Mouse (Mus musculus) hindbrain, embryonic 12.5 days (tissue): ENCODE results near the gene Ccdc152. TPM values are rescaled to one million over a fixed set of nuclear protein-coding genes. Genes with fewer than 3 reads are reported as not detected.

ENCODE experiments used
- ATAC-seq: fragments of 200-750 bp; cut with Nextera tagmentation; 2 replicates; pipeline ENCODE4 v1.8.0; 2017; ENCODE audit warnings: moderate TSS enrichment; ENCODE audit not compliant: low FRiP score
- H3K27ac ChIP-seq: fragments of 300-500 bp; sonication (generic); 2 replicates; pipeline ENCODE4 v1.5.1; 2016; ENCODE audit warnings: mild to moderate bottlenecking
- H3K27me3 ChIP-seq: fragments of 300-500 bp; sonication (generic); 2 replicates; pipeline ENCODE4 v1.6.1; 2016; ENCODE audit warnings: mild to moderate bottlenecking
- H3K36me3 ChIP-seq: fragments of 300-500 bp; sonication (generic); 2 replicates; pipeline ENCODE4 v1.6.1; 2016; ENCODE audit warnings: mild to moderate bottlenecking
- H3K4me1 ChIP-seq: fragments of 300-500 bp; sonication (generic); 2 replicates; pipeline ENCODE4 v1.6.1; 2016
- H3K4me2 ChIP-seq: fragments of 300-500 bp; sonication (generic); replicated peaks from 2 replicates; pipeline ENCODE4 v1.6.1; 2016; ENCODE audit warnings: mild to moderate bottlenecking
- H3K4me3 ChIP-seq: fragments of 300-500 bp; sonication (generic); 2 replicates; pipeline ENCODE4 v1.5.1; 2016; ENCODE audit warnings: mild to moderate bottlenecking
- H3K9ac ChIP-seq: fragments of 300-500 bp; sonication (generic); 2 replicates; pipeline ENCODE4 v1.6.1; 2016; ENCODE audit warnings: mild to moderate bottlenecking, moderate library complexity
- H3K9me3 ChIP-seq: fragments of 300-500 bp; sonication (generic); replicated peaks from 2 replicates; pipeline ENCODE4 v1.6.1; 2016; ENCODE audit warnings: mild to moderate bottlenecking
- WGBS: fragments of 180-500 bp; shearing (Covaris S2); methylation state at CpG from one replicate; pipeline ENCODE4 v1.1.7; 2016; 5-methylcytosine and 5-hydroxymethylcytosine counted together
- polyA plus RNA-seq: library from polyadenylated mRNA; unstranded; fragments of >200 nt; fragmentation: Nextera tagmentation; extraction: Ambion mirVana; gene quantifications from 2 replicates; pipeline ENCODE4 v1.2.1, GENCODE M21; 2016

Ccdc152 gene
- polyA plus RNA-seq = not detected in 2 replicates

GRCm38 (mm10) chr15:3303426-3303825 is at the start of gene Ccdc152:
Gene Ccdc152, minus strand, starts transcription at chr15:3303526.
- H3K4me1 ChIP-seq = no peaks in the 10 kb centered on the region
- no peaks in the 10 kb centered on the region for H3K36me3 ChIP-seq
- no peaks in the 10 kb centered on the region for H3K9me3 ChIP-seq
- 92% methylated on average over 12 of the region's 12 CpGs for WGBS
- H3K9ac ChIP-seq = no peak within 1 kb of the TSS
- H3K4me2 ChIP-seq = no peak within 1 kb of the TSS
- ATAC-seq = no peak
- H3K4me3 ChIP-seq = no peak within 1 kb of the TSS
- no peak within 1 kb of the TSS for H3K27ac ChIP-seq
- H3K27me3 ChIP-seq = no peaks in the 10 kb centered on the region

- H3K36me3 ChIP-seq = no peaks in the 10 kb centered on the region
- no peaks in the 10 kb centered on the region for H3K9me3 ChIP-seq
- no peak overlapping the region for H3K4me2 ChIP-seq
- no peak overlapping the region for H3K27ac ChIP-seq
- H3K4me1 ChIP-seq = no peaks in the 10 kb centered on the region
- H3K27me3 ChIP-seq = no peaks in the 10 kb centered on the region
- 36% methylated on average over 6 of the region's 6 CpGs for WGBS
- no peak overlapping the region for H3K4me3 ChIP-seq
- ATAC-seq = no peak
- H3K9ac ChIP-seq = no peak overlapping the region
Observed at GRCm38 (mm10) chr15:3349306-3350064, 46.2 kb upstream of the Ccdc152 start.

- H3K27ac ChIP-seq = no peak overlapping the region
- no peak for ATAC-seq
- H3K4me2 ChIP-seq = no peak overlapping the region
- no peaks in the 10 kb centered on the region for H3K4me1 ChIP-seq
- no peak overlapping the region for H3K4me3 ChIP-seq
- no peak overlapping the region for H3K9ac ChIP-seq
- H3K27me3 ChIP-seq = no peaks in the 10 kb centered on the region
- no peaks in the 10 kb centered on the region for H3K9me3 ChIP-seq
- no peaks in the 10 kb centered on the region for H3K36me3 ChIP-seq
- 82% methylated on average over 3 of the region's 3 CpGs for WGBS
Observed at GRCm38 (mm10) chr15:3346682-3347081, 43.4 kb upstream of the Ccdc152 start.

GRCm38 (mm10) chr15:3344555-3344954 is 41.2 kb upstream of the Ccdc152 start:
- H3K36me3 ChIP-seq = no peaks in the 10 kb centered on the region
- H3K4me2 ChIP-seq = no peak overlapping the region
- H3K9me3 ChIP-seq = no peaks in the 10 kb centered on the region
- no peaks in the 10 kb centered on the region for H3K4me1 ChIP-seq
- H3K4me3 ChIP-seq = no peak overlapping the region
- no peak overlapping the region for H3K9ac ChIP-seq
- ATAC-seq = no peak
- 91% methylated on average over 4 of the region's 4 CpGs for WGBS
- H3K27me3 ChIP-seq = no peaks in the 10 kb centered on the region
- H3K27ac ChIP-seq = no peak overlapping the region

DNA sequence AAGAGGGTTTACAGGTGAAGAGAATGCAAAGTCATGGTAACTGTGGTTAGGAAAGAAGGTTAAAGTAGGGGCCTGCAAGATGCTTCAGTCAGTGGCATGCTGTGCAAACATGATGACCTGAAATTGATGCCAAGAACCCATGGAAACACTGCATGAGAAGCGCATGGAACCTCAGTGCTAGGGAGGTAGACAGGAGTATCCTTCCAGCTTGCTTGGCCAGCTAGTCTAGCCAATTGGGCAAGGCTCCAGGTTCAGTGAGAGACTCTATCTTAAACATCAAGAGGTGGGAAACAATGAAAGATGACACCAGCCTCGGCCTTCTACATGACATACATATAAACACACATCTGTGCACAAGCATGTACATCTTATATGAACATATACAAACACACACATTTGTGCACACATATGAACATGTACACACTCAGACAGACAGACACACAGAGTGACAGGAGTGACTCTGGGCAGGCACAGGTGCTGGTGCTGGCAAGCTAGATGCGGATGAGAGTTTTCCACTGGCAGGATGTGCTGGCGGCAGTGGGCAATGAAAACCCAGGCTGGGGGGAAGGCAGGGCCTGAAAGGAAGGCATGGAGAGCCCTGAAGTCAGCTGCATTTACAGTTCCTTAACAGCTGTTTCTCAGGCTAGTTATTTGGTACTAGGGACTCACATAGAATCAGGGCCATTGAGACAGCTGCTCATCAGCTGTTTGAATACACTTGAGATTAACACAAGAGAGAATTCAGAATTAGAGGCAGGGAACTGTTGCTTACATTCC is 38.7 kb upstream of the Ccdc152 start:
- Histone ChIP-seq H3K4me3 (no peak overlapping the region), H3K4me1 (no peaks in the 10 kb centered on the region), H3K27me3 (no peaks in the 10 kb centered on the region), H3K36me3 (no peaks in the 10 kb centered on the region), H3K4me2 (no peak overlapping the region), H3K9ac (no peak overlapping the region), H3K27ac (no peak overlapping the region), H3K9me3 (no peaks in the 10 kb centered on the region)
- 90% methylated on average over 4 of the region's 4 CpGs for WGBS
- ATAC-seq = no peak

DNA sequence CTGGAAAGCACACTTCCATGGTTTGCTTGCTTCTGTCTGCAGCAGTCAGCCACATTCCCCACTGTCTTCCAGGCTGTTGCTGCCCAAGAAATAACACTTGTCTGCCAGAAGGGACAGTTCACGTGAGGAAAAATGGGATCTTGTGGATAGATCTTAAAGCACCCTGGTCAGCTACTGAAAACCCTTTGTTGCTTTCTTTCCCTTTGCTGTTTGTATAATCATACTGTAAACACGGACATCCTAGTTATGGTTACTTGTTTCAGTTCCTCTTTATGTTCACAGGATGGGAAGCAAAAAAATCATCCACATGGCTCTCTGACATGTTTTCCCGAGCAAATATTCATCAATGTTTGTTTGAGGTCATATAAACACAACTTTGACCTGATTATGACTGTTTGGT is 36.5 kb upstream of the Ccdc152 start:
- Histone ChIP-seq H3K4me3 (no peak overlapping the region), H3K27ac (no peak overlapping the region), H3K9ac (no peak overlapping the region), H3K4me2 (no peak overlapping the region), H3K27me3 (no peaks in the 10 kb centered on the region), H3K9me3 (no peaks in the 10 kb centered on the region), H3K36me3 (no peaks in the 10 kb centered on the region), H3K4me1 (no peaks in the 10 kb centered on the region)
- no peak for ATAC-seq
- WGBS = 82% methylated on average over 3 of the region's 3 CpGs

- no peak for ATAC-seq
- Histone ChIP-seq H3K9me3 (no peaks in the 10 kb centered on the region), H3K27ac (no peak overlapping the region), H3K36me3 (no peaks in the 10 kb centered on the region), H3K4me2 (no peak overlapping the region), H3K4me3 (no peak overlapping the region), H3K27me3 (no peaks in the 10 kb centered on the region), H3K4me1 (no peaks in the 10 kb centered on the region), H3K9ac (no peak overlapping the region)
- WGBS = 92% methylated on average over 4 of the region's 4 CpGs
Observed at GRCm38 (mm10) chr15:3332517-3332916, 29.2 kb upstream of the Ccdc152 start.

GRCm38 (mm10) chr15:3331813-3332212 is 28.5 kb upstream of the Ccdc152 start:
- 78% methylated on average over 2 of the region's 2 CpGs for WGBS
- Histone ChIP-seq H3K27me3 (no peaks in the 10 kb centered on the region), H3K9ac (no peak overlapping the region), H3K4me3 (no peak overlapping the region), H3K4me2 (no peak overlapping the region), H3K4me1 (no peaks in the 10 kb centered on the region), H3K27ac (no peak overlapping the region), H3K36me3 (no peaks in the 10 kb centered on the region), H3K9me3 (no peaks in the 10 kb centered on the region)
- no peak for ATAC-seq

GRCm38 (mm10) chr15:3330291-3330690 is 27.0 kb upstream of the Ccdc152 start:
- Histone ChIP-seq H3K36me3 (no peaks in the 10 kb centered on the region), H3K4me3 (no peak overlapping the region), H3K4me1 (no peaks in the 10 kb centered on the region), H3K27ac (no peak overlapping the region), H3K27me3 (no peaks in the 10 kb centered on the region), H3K4me2 (no peak overlapping the region), H3K9me3 (no peaks in the 10 kb centered on the region), H3K9ac (no peak overlapping the region)
- ATAC-seq = no peak
- WGBS = 67% methylated on average over 1 of the region's 1 CpGs

- Histone ChIP-seq H3K4me1 (no peaks in the 10 kb centered on the region), H3K9me3 (no peaks in the 10 kb centered on the region), H3K4me2 (no peak overlapping the region), H3K27ac (no peak overlapping the region), H3K27me3 (no peaks in the 10 kb centered on the region), H3K36me3 (no peaks in the 10 kb centered on the region), H3K9ac (no peak overlapping the region), H3K4me3 (no peak overlapping the region)
- ATAC-seq = no peak
Observed at GRCm38 (mm10) chr15:3323041-3323440, 19.7 kb upstream of the Ccdc152 start.

DNA sequence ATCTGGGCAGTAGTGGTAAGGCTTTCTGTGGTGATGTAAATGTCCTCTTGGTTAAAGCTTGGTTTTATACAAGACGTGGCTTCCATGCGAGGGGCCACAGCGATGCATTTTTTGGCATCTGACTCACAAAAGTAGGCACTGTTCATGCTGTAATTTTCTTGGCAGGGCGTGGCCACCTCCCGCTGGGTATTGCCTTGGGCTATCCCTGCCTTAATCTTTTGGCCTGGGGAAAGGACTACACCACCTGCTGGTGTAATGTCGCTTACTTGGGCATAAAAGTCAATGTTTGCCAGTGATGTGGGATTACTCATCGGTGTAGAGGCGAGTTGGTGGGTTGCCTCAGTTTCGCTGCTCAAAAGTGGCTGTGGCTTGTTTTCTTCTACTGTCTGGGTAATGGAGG is 16.6 kb upstream of the Ccdc152 start:
- no peak overlapping the region for H3K4me3 ChIP-seq
- no peaks in the 10 kb centered on the region for H3K27me3 ChIP-seq
- no peaks in the 10 kb centered on the region for H3K4me1 ChIP-seq
- H3K27ac ChIP-seq = no peak overlapping the region
- no peak for ATAC-seq
- H3K9me3 ChIP-seq = no peaks in the 10 kb centered on the region
- H3K36me3 ChIP-seq = no peaks in the 10 kb centered on the region
- WGBS = 85% methylated on average over 9 of the region's 9 CpGs
- no peak overlapping the region for H3K9ac ChIP-seq
- no peak overlapping the region for H3K4me2 ChIP-seq

DNA sequence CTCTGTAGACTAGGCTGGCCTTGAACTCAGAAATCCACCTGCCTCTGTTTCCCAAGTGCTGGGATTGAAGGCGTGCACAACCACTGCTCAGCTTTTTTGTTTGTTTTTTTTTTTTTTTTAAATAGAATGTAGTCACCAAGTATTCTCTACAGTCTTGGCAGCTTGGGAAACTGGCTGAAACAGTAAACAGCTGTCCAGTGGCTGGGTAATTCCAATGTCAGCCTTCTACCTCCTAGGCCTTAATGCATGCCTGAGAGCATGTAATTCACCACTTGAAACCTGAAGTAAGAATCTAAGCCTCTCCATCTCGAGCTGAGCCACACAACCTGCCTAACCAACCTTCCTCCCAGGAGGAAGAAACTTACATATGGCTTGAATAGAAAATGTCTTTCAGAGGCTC is 13.3 kb upstream of the Ccdc152 start:
- no peak overlapping the region for H3K9ac ChIP-seq
- no peaks in the 10 kb centered on the region for H3K27me3 ChIP-seq
- H3K9me3 ChIP-seq = no peaks in the 10 kb centered on the region
- H3K27ac ChIP-seq = no peak overlapping the region
- H3K4me3 ChIP-seq = no peak overlapping the region
- H3K36me3 ChIP-seq = no peaks in the 10 kb centered on the region
- WGBS = 79% methylated on average over 2 of the region's 2 CpGs
- no peak for ATAC-seq
- H3K4me2 ChIP-seq = no peak overlapping the region
- no peaks in the 10 kb centered on the region for H3K4me1 ChIP-seq

- Histone ChIP-seq H3K27ac (no peak overlapping the region), H3K27me3 (no peaks in the 10 kb centered on the region), H3K4me2 (no peak overlapping the region), H3K9me3 (no peaks in the 10 kb centered on the region), H3K36me3 (no peaks in the 10 kb centered on the region), H3K9ac (no peak overlapping the region), H3K4me3 (no peak overlapping the region), H3K4me1 (no peaks in the 10 kb centered on the region)
- ATAC-seq = no peak
Observed at GRCm38 (mm10) chr15:3312937-3313336, 9.6 kb upstream of the Ccdc152 start.
